Mouse (Mus musculus): ENCODE data around the gene Elovl6. TPM values are rescaled to one million over a fixed set of nuclear protein-coding genes. Genes with fewer than 3 reads are reported as not detected.

The Elovl6 gene
- polyA plus RNA-seq, 1 experiment from 2014 or later, result 21.8 TPM

GRCm38 (mm10) chr3:129682389-129682788 lies 150.2 kb downstream of the Elovl6 start:
- H3K9me3 ChIP-seq (ENCODE audit: low read depth, low read length), result no peaks in the 10 kb centered on the region
- ATAC-seq (ENCODE audit: insufficient read depth) (0 out of 2 replicates have a peak, but pooled peaks have one; percentile 15), DNase-seq (peak; percentile 28)
- H3K36me3 ChIP-seq (ENCODE audit: insufficient read depth), result 0 out of 2 replicates have a peak, but pooled peaks cover 2% of the 10 kb centered on the region
- 0 out of 2 replicates have a peak, but pooled peaks cover 3% of the 10 kb centered on the region for H3K4me1 ChIP-seq (ENCODE audit: insufficient read depth)
- H3K4me2 ChIP-seq, result no peak overlapping the region
- no peaks in the 10 kb centered on the region for H3K27me3 ChIP-seq (ENCODE audit: insufficient read depth, low read length)
- H3K27ac ChIP-seq (ENCODE audit: low read depth), result no peak overlapping the region
- H3K9ac ChIP-seq, result no peak overlapping the region
- 56% methylated on average over 10 of the region's 10 CpGs for WGBS
- no peak overlapping the region for H3K4me3 ChIP-seq (ENCODE audit: low read depth, low read length)
- no peak for TF ChIP-seq CTCF (IDR thresholded peaks at IDR 0.05; ENCODE audit: low read depth)

- TF ChIP-seq CTCF (IDR thresholded peaks at IDR 0.05; ENCODE audit: low read depth), result peak; percentile 45
- Histone ChIP-seq H3K27ac (ENCODE audit: low read depth) (no peak overlapping the region), H3K4me2 (no peak overlapping the region), H3K4me3 (ENCODE audit: low read depth, low read length) (no peak overlapping the region), H3K9ac (no peak overlapping the region), H3K27me3 (ENCODE audit: insufficient read depth, low read length) (no peaks in the 10 kb centered on the region), H3K36me3 (ENCODE audit: insufficient read depth) (0 out of 2 replicates have a peak, but pooled peaks cover 2% of the 10 kb centered on the region), H3K9me3 (ENCODE audit: low read depth, low read length) (no peaks in the 10 kb centered on the region), H3K4me1 (ENCODE audit: insufficient read depth) (0 out of 2 replicates have a peak, but pooled peaks cover 3% of the 10 kb centered on the region)
- 85% methylated on average over 10 of the region's 10 CpGs for WGBS
- peak; percentile 53 for DNase-seq
- ATAC-seq (ENCODE audit: insufficient read depth), result no peak
These were observed 151.0 kb downstream of the Elovl6 start for GRCm38 (mm10) chr3:129683060-129683679.

- ATAC-seq (ENCODE audit: insufficient read depth), result no peak
These were observed 154.0 kb downstream of the Elovl6 start for GRCm38 (mm10) chr3:129686196-129686595.

GRCm38 (mm10) chr3:129686698-129687333 lies 154.7 kb downstream of the Elovl6 start:
- TF ChIP-seq CTCF (IDR thresholded peaks at IDR 0.05; ENCODE audit: low read depth), result peak; percentile 77
- Histone ChIP-seq H3K4me2 (no peak overlapping the region), H3K4me1 (ENCODE audit: insufficient read depth) (0 out of 2 replicates have a peak, but pooled peaks cover 3% of the 10 kb centered on the region), H3K36me3 (ENCODE audit: insufficient read depth) (no peaks in the 10 kb centered on the region), H3K27ac (ENCODE audit: low read depth) (no peak overlapping the region), H3K27me3 (ENCODE audit: insufficient read depth, low read length) (no peaks in the 10 kb centered on the region), H3K4me3 (ENCODE audit: low read depth, low read length) (no peak overlapping the region), H3K9me3 (ENCODE audit: low read depth, low read length) (no peaks in the 10 kb centered on the region), H3K9ac (no peak overlapping the region)
- ATAC-seq (ENCODE audit: insufficient read depth) (no peak), DNase-seq (peak; percentile 97)
- 57% methylated on average over 8 of the region's 8 CpGs for WGBS

More at GRCm38 (mm10) chr3:129686196-129686595, 154.0 kb downstream of the Elovl6 start:
- Histone ChIP-seq H3K27me3 (ENCODE audit: insufficient read depth, low read length) (no peaks in the 10 kb centered on the region), H3K4me1 (ENCODE audit: insufficient read depth) (0 out of 2 replicates have a peak, but pooled peaks cover 3% of the 10 kb centered on the region), H3K4me2 (no peak overlapping the region), H3K4me3 (ENCODE audit: low read depth, low read length) (no peak overlapping the region), H3K36me3 (ENCODE audit: insufficient read depth) (0 out of 2 replicates have a peak, but pooled peaks cover 1% of the 10 kb centered on the region), H3K27ac (ENCODE audit: low read depth) (no peak overlapping the region), H3K9ac (no peak overlapping the region), H3K9me3 (ENCODE audit: low read depth, low read length) (no peaks in the 10 kb centered on the region)
- no peak for TF ChIP-seq CTCF (IDR thresholded peaks at IDR 0.05; ENCODE audit: low read depth)
- no peak for DNase-seq
- WGBS, result 68% methylated on average over 12 of the region's 12 CpGs

- no peaks in the 10 kb centered on the region for H3K27me3 ChIP-seq (ENCODE audit: insufficient read depth, low read length)
- H3K9ac ChIP-seq, result no peak overlapping the region
- H3K36me3 ChIP-seq (ENCODE audit: insufficient read depth), result no peaks in the 10 kb centered on the region
- no peaks in the 10 kb centered on the region for H3K4me1 ChIP-seq (ENCODE audit: insufficient read depth)
- no peak for TF ChIP-seq CTCF (IDR thresholded peaks at IDR 0.05; ENCODE audit: low read depth)
- 71% methylated on average over 5 of the region's 5 CpGs for WGBS
- ATAC-seq (ENCODE audit: insufficient read depth) (no peak), DNase-seq (no peak)
- no peaks in the 10 kb centered on the region for H3K9me3 ChIP-seq (ENCODE audit: low read depth, low read length)
- no peak overlapping the region for H3K27ac ChIP-seq (ENCODE audit: low read depth)
- no peak overlapping the region for H3K4me2 ChIP-seq
- no peak overlapping the region for H3K4me3 ChIP-seq (ENCODE audit: low read depth, low read length)
These were observed 155.3 kb downstream of the Elovl6 start for GRCm38 (mm10) chr3:129687429-129687828.

Small RNA genes lying within 50 kb of the gene (microRNA-seq; reads per million reads assigned to microRNA genes)
- gene Gm24515 (ENCODE audit: borderline number of aligned reads), result not detected

Other genes starting within 250 kb of the Elovl6 start
- 47.4 and 47.8 TPM in 2 replicates for gene Enpep, start 199.6 kb upstream of the Elovl6 start, polyA plus RNA-seq (2014; fragmentation: Nextera tagmentation; extraction: Ambion mirVana)
- 1.1 and 1.4 TPM in 2 replicates for gene Egf, start 223.0 kb downstream of the Elovl6 start, polyA plus RNA-seq (2014; fragmentation: Nextera tagmentation; extraction: Ambion mirVana)

Data from lung, embryonic 14.5 days (tissue).